Mouse (Mus musculus): Measurements from ENCODE around the gene Sptbn2. TPM values are rescaled to one million over a fixed set of nuclear protein-coding genes. Genes with fewer than 3 reads are reported as not detected.

The Sptbn2 gene
- polyA plus RNA-seq, 1 experiment from 2014 or later = 8.3 TPM

DNA sequence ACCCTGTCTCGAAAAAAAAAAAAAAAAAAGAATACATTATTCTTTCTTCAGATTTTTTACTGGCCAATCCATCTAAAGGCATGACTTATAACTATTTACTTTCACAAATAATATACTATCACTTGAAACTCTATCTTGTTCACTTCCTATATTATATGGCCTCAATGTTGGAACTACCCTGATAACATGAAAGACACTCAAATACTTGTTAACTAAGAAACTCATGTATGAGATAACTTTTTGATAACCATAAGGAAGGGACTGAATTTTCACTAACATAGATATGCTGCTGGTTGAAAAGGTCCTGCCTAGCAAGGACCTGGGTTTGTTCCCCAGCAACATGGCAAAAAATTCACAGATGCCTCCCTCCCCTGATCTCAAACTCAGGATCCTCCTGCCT, 85.0 kb downstream of the Sptbn2 start:
- Histone ChIP-seq H3K4me1 (peaks cover 31% of the 10 kb centered on the region), H3K27me3 (ENCODE audit: low read depth, poor library complexity, severe bottlenecking) (no peaks in the 10 kb centered on the region), H3K27ac (replicated peaks) (no peak overlapping the region), H3K36me3 (peaks cover 64% of the 10 kb centered on the region), H3K9me3 (replicated peaks) (no peaks in the 10 kb centered on the region), H3K4me3 (no peak overlapping the region)
- DNase-seq (ENCODE audit: low spot score) = no peak
- 77% methylated on average over 1 of the region's 1 CpGs for WGBS

- Histone ChIP-seq H3K27ac (replicated peaks) (no peak overlapping the region), H3K4me3 (no peak overlapping the region), H3K27me3 (ENCODE audit: low read depth, poor library complexity, severe bottlenecking) (no peaks in the 10 kb centered on the region), H3K4me1 (peaks cover 19% of the 10 kb centered on the region), H3K9me3 (replicated peaks) (no peaks in the 10 kb centered on the region), H3K36me3 (peaks cover 68% of the 10 kb centered on the region)
- 95% methylated on average over 2 of the region's 2 CpGs for WGBS
- DNase-seq (ENCODE audit: low spot score) = no peak
These were observed 86.9 kb downstream of the Sptbn2 start for GRCm38 (mm10) chr19:4797846-4798245.

- Histone ChIP-seq H3K36me3 (peaks cover 80% of the 10 kb centered on the region), H3K27me3 (ENCODE audit: low read depth, poor library complexity, severe bottlenecking) (no peaks in the 10 kb centered on the region), H3K4me1 (peaks cover 23% of the 10 kb centered on the region), H3K9me3 (replicated peaks) (no peaks in the 10 kb centered on the region), H3K4me3 (no peak overlapping the region), H3K27ac (replicated peaks) (no peak overlapping the region)
- 94% methylated on average over 5 of the region's 5 CpGs for WGBS
- no peak for DNase-seq (ENCODE audit: low spot score)
These were observed 88.1 kb downstream of the Sptbn2 start for GRCm38 (mm10) chr19:4799083-4799482.

Other genes starting within 250 kb of the Sptbn2 start
- gene Syt12, start 233.7 kb upstream of the Sptbn2 start, polyA plus RNA-seq (2016; fragmentation: Nextera tagmentation; extraction: Ambion mirVana) = 1.7 and 2.0 TPM in 2 replicates
- gene 2010003K11Rik, start 212.6 kb upstream of the Sptbn2 start, polyA plus RNA-seq (2016; fragmentation: Nextera tagmentation; extraction: Ambion mirVana) = not detected in 2 replicates
- gene Pcx, start 200.7 kb upstream of the Sptbn2 start, polyA plus RNA-seq (2016; fragmentation: Nextera tagmentation; extraction: Ambion mirVana) = 20.9 and 24.1 TPM in 2 replicates
- gene Lrfn4, start 95.5 kb upstream of the Sptbn2 start, polyA plus RNA-seq (2016; fragmentation: Nextera tagmentation; extraction: Ambion mirVana) = 5.6 and 6.5 TPM in 2 replicates
- 80.7 and 87.0 TPM in 2 replicates for gene Rce1, start 85.5 kb upstream of the Sptbn2 start, polyA plus RNA-seq (2016; fragmentation: Nextera tagmentation; extraction: Ambion mirVana)
- 2.6 and 2.7 TPM in 2 replicates for gene Gm960, start 12.5 kb upstream of the Sptbn2 start, polyA plus RNA-seq (2016; fragmentation: Nextera tagmentation; extraction: Ambion mirVana)
- gene Rbm4b, start 45.3 kb downstream of the Sptbn2 start, polyA plus RNA-seq (2016; fragmentation: Nextera tagmentation; extraction: Ambion mirVana) = 110 and 134 TPM in 2 replicates
- 93.6 and 108 TPM in 2 replicates for gene Rbm4, start 82.7 kb downstream of the Sptbn2 start, polyA plus RNA-seq (2016; fragmentation: Nextera tagmentation; extraction: Ambion mirVana)
- 35.3 and 37.6 TPM in 2 replicates for gene Gm21992, start 100.4 kb downstream of the Sptbn2 start, polyA plus RNA-seq (2016; fragmentation: Nextera tagmentation; extraction: Ambion mirVana)
- 136 TPM in 2 replicates for gene Rbm14, start 100.5 kb downstream of the Sptbn2 start, polyA plus RNA-seq (2016; fragmentation: Nextera tagmentation; extraction: Ambion mirVana)
- gene Ccs, start 128.2 kb downstream of the Sptbn2 start, polyA plus RNA-seq (2016; fragmentation: Nextera tagmentation; extraction: Ambion mirVana) = 41.6 and 43.1 TPM in 2 replicates
- gene Ccdc87, start 128.2 kb downstream of the Sptbn2 start, polyA plus RNA-seq (2016; fragmentation: Nextera tagmentation; extraction: Ambion mirVana) = 0.07 and 0.14 TPM in 2 replicates
- gene Ctsf, start 144.0 kb downstream of the Sptbn2 start, polyA plus RNA-seq (2016; fragmentation: Nextera tagmentation; extraction: Ambion mirVana) = 29.8 and 38.4 TPM in 2 replicates
- 0.99 and 1.9 TPM in 2 replicates for gene Actn3, start 166.7 kb downstream of the Sptbn2 start, polyA plus RNA-seq (2016; fragmentation: Nextera tagmentation; extraction: Ambion mirVana)
- gene Zdhhc24, start 167.5 kb downstream of the Sptbn2 start, polyA plus RNA-seq (2016; fragmentation: Nextera tagmentation; extraction: Ambion mirVana) = 14.6 and 17.7 TPM in 2 replicates
- gene Bbs1, start 195.5 kb downstream of the Sptbn2 start, polyA plus RNA-seq (2016; fragmentation: Nextera tagmentation; extraction: Ambion mirVana) = 7.0 and 10.3 TPM in 2 replicates
- gene Dpp3, start 217.1 kb downstream of the Sptbn2 start, polyA plus RNA-seq (2016; fragmentation: Nextera tagmentation; extraction: Ambion mirVana) = 197 and 214 TPM in 2 replicates
- 1.5 and 1.9 TPM in 2 replicates for gene Peli3, start 232.0 kb downstream of the Sptbn2 start, polyA plus RNA-seq (2016; fragmentation: Nextera tagmentation; extraction: Ambion mirVana)